Mouse (Mus musculus) 416B (cell line): ENCODE results near the gene Nosip.
"Not testable (repeated sequence)": the region's sequence is repeated elsewhere in the genome, so short reads cannot be mapped to it uniquely, and the experiment has no call there.

Source experiments
- DNase-seq: peaks from one replicate; pipeline ENCODE4 v3.0.0; 2011; ENCODE audit warnings: low read depth

The Nosip gene

GRCm38 (mm10) chr7:45090251-45090977 is 28.2 kb downstream of the Nosip start:
- DNase-seq, result no peak

GRCm38 (mm10) chr7:45091001-45091990 is 29.1 kb downstream of the Nosip start:
- no peak for DNase-seq

DNA sequence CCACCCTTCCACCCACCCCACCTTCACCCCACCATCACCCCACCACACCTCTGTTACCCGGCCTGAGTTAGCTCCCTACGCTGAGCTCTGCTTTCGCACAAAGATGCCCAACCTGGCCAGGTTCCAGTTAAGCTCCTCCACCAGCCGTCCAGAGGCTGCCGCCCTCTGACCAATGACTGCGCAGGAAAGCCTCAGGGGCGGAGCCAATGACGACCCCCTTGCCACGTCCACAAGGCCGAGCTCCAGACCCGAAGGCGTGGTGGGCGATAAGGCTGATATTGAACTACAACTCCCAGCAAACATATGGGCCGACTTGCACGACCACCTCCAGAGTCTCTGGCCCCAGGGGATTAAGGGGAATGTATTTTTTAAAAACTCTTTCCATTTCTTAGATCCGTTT is 29.8 kb downstream of the Nosip start, which contains the start of gene Rcn3:
TSS of gene Rcn3 (minus strand) at position 174 of the 400 bp plus-strand sequence.
- no peak for DNase-seq

DNA sequence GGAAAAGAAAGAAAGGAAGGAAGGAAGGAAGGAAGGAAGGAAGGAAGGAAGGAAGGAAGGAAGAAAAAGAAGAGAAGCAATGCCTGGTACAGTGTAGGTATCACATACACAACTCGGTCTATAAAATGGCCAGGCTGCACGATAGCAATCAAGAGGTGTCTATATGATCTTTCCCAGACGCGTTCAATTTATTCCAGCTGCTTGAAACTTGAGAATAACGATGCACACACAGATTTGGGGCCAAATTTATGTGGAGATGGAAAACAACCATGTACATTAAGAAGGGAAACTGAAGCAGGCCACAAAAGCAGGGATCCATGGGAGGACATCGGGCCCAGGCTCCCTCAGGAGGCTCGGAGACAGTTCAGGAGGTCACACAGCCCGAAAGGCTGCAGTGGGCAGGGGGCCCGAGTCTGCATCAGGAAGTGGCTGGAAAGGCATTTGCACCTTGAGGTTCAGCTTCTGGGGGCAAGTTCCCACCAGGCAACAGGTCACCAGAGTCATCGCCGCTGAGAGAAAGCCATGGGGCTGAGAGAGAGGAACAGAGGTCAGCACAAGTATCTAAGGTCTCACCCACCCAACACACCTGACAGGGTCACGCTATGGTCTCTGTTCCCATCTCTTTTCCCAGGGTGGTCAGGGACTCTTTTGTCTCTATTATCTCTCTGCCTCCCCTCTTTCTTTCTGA is 30.7 kb downstream of the Nosip start:
- DNase-seq, result no peak

DNA sequence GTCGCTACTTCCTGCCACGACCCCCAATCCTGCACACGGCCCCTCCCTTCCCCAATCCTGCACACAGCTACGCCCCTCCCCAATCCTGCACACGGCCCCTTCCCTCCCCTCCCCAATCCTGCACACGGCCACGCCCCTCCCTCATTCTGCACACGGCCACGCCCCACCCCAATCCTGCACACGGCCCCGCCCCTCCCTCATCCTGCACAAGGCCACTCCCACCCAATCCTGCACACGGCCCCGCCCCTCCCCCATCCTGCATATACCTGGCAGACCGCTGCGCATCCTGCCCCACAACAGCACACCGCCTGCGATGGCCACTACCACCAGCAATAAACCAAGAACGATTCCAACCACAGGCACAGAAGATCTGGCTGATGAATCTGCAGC is 31.3 kb downstream of the Nosip start:
- DNase-seq, result no peak

DNA sequence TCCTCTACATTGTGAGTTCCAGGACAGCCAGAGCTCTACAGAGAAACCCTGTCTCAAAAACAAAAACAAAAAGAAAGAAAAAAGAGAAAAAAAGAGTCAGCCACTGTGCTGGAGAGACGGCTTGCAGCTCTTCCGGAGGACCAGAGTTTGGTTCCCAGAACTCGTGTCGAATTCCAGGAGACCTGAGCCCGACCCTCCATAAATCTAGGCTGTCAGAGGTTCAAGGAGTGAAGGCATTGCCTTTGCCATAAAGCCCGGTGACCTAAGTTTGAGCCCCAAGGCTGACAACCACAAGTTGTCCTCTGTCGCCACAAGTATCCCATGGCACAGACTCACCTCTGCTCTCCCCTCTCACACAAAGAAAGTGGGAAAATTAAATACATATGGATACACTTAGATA is 31.9 kb downstream of the Nosip start:
- DNase-seq, result no peak

DNA sequence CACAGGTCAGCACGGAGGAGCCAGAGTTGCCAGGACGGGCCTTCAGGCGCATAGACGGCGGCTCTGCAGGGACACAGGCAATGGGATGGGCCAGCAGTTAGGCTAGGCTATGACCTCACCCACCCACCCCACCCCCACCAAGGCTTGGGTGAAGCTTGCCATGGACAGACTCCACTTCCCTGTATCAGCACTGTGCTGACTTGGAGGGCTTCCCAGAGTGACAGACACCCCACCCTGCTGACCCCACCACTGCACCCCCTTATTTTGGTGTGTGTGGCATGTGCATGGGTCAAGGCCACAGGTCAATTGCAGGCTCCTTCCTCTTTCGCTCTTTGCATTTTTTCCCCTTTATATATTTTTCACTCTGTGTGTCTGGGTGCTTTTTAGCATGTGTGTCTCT is 33.1 kb downstream of the Nosip start:
- DNase-seq, result no peak

DNA sequence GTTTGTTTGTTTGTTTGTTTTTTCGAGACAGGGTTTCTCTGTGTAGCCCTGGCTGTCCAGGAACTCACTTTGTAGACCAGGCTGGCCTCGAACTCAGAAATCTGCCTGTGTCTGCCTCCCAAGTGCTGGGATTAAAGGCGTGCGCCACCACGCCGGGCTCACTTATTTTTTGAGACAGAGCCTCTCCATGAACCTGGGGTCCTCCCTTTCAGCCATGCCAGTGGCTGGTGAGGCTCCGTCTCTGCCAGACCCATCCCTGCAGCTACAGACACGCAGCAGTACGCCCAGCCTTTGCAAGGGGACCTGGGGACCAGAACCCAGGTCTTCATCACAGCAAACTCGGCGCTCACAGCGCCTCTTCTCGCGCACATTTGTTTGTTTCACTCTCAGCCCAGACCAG is 33.7 kb downstream of the Nosip start:
- not testable (repeated sequence) for DNase-seq

DNA sequence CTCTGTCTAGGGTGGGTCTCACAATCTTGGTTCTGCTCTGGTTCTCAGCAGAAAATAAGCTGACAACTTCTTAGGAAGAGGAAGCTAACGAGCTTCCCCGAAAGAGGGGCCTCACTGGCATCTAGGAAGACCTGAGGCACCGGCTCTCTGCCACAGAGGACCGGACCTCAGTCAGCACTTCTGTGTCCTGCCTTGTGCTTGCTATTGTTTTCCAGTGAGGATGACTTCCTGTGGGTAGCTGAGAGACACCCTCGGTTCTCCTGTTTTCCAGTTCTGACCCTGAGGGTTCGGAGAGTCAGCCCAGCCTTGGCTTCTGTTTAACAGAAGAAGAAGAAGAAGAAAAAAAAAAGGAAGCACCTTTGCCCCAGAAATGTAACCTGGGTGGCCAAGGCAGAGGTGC is 35.2 kb downstream of the Nosip start:
- no peak for DNase-seq

- DNase-seq, result peak; percentile 70
These were observed 36.5 kb downstream of the Nosip start for GRCm38 (mm10) chr7:45098541-45099240.

DNA sequence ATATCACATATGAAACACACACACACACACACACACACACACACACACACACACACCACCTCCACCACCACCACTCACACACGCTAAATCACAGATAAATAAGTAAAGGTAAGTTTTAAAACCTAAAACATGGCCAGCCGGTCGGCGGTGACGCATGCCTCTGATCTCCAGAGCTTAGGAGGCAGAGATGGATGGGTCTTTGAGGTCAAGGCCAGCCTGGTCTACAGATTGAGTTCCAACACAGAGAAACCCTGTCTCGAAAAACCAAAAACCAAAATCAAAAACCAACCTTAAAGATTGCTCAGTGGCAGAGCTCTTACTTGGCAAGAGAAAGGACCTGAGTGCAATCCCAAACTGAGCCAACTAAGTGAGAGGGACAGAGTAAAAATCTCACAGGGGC is 37.8 kb downstream of the Nosip start:
- DNase-seq, result no peak

- DNase-seq, result no peak
These were observed 40.2 kb downstream of the Nosip start for GRCm38 (mm10) chr7:45102441-45102840.

DNA sequence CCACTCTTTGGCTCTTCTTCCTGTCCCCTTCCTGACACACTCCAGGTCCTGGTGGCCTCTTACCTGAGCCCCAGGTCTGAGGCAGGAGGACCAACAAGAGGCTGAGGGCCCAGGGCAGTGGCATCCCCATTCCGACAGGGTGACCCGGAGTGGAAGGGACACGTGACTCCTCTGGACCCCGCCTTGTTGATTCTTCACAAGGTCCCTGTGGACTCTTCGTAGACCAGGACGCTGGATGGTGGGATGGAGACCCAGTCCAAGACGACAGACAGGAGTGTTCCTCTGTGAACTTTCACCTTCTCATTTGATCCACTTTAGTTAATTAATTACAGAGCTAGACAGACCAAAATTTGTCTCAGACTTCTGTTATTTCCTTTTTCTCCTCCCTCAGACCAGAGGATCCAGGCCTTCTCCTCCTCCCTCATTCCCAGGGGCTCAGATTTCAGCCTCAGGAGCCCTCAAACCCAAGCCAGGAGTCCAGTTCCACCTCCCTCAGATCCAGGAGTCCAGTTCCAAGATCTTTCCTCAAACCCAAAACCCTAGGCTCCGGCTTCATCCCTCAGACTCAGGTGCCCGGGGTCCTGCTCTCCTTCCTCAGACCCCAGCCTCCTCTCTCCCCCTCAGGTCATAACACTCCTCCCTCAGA is 40.8 kb downstream of the Nosip start:
- DNase-seq, result no peak

DNA sequence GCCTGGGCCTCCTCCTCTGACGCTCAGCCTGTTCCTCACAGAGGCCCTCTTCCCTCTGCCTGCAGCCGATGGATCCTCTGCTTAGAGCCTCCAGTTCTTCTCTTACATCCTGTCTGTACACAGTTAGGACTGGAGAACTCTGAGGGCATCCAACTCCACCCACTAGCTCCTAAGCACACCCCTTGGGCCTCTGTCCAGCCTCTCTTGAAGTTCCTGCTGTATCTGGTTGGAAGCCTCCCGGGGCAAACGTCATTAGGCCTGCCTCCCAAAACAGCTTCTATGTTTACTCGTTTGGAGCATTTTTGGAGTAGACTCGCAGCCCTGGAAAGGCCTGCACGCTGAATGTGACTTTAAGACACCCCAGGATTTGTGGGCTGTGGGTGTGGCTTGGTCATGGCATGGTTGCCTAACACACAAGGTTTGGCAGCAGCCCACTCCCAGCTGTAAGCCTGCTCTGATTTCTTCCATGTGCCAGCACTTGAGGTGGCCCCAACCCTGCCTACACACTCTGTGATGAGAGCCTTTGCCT is 41.5 kb downstream of the Nosip start, which contains the start of gene Fcgrt:
TSS of gene Fcgrt (minus strand) at position 200 of the 529 bp plus-strand sequence.
- DNase-seq, result peak; percentile 75

- no peak for DNase-seq
These were observed 42.7 kb downstream of the Nosip start for GRCm38 (mm10) chr7:45104941-45105340.

- no peak for DNase-seq
These were observed 43.3 kb downstream of the Nosip start for GRCm38 (mm10) chr7:45105491-45105890.

- DNase-seq, result no peak
These were observed 44.2 kb downstream of the Nosip start for GRCm38 (mm10) chr7:45106441-45106840.

- DNase-seq, result no peak
These were observed 44.9 kb downstream of the Nosip start for GRCm38 (mm10) chr7:45107052-45107645.

DNA sequence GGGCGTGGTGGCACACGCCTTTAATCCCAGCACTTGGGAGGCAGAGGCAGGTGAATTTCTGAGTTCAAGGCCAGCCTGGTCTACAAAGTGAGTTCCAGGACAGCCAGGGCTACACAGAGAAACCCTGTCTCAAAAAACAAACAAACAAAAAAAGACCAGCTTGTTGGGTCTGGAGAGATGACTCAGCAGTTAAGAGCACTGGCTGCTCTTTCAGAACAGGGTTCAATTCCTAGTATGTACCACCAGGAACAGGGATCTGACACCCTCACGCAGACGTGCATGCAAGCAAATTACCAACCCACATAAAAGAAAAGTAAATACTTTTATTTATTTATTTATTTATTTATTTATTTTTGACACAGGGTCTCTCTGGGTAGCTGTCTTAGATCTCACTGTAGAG is 47.9 kb downstream of the Nosip start:
- DNase-seq, result not testable (repeated sequence)

DNA sequence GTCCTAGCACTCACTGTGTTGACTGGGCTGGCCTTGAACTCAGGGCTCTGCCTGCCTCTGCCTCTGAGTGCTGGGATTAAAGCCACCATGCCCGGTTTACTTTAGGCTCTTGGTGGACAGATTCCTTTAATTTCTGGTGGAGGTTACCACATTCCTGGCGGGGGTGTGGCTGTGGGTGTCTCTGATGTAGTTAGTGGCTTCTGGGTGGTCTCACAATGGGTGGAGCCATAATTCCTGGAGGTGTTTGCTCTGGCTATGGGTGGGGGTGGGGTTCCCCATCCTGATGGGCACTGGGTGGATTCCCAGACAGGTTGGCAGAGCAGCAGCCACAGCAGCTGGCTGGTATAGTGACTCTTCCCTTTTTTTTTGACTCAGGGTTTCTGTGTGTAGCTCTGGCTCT is 49.7 kb downstream of the Nosip start:
- DNase-seq, result no peak

DNA sequence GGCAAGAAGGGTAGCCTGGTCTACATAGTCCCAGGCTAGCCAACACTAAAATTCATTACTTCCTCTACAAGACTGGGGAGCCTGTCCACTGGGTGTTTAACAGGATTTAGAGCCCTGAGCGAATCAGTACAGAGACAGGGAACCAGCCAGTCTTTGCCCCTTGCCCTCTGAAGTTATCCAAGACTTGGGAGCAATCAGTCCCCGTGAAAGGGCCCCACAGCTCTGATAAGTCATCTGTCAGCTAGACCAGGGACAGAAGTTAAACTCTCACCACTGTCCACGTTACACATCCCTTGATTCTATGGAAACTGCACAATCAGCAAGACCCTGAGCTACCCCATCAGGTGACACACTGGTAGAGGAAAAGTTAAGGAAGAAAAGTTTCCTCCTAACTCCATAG is 50.3 kb downstream of the Nosip start:
- no peak for DNase-seq
